Mouse (Mus musculus): ENCODE data around the gene Cpne2. TPM values are rescaled to one million over a fixed set of nuclear protein-coding genes. Genes with fewer than 3 reads are reported as not detected.
A peak's percentile ranks its signal among the peaks of the same experiment; 100 is the strongest.

The Cpne2 gene
- polyA plus RNA-seq, 1 experiment from 2014 or later = 9.2 TPM

DNA sequence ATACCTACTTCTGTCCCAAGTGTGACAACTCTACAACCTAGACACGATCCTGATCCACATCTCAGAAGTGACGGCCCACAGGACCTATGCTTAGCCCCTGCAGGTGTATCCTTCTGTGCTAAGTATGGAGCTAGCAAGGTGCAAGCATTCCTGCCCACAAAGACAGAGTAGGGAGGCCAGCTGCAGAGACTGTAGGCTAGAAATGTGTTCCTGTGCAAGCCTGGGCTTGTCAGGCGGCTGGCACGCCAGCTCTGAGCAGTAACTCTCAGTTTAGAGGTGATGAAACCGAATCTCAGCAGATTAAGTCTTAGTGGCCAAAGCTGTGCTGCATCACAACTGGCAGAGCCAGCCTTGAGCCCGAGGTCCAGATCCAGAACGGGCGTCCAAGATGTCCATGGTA lies 35.3 kb downstream of the Cpne2 start:
- no peak for ATAC-seq
- Histone ChIP-seq H3K27ac (ENCODE audit: low read length) (no peak overlapping the region), H3K4me1 (ENCODE audit: insufficient read depth, low read depth, low read length) (no peaks in the 10 kb centered on the region)

DNA sequence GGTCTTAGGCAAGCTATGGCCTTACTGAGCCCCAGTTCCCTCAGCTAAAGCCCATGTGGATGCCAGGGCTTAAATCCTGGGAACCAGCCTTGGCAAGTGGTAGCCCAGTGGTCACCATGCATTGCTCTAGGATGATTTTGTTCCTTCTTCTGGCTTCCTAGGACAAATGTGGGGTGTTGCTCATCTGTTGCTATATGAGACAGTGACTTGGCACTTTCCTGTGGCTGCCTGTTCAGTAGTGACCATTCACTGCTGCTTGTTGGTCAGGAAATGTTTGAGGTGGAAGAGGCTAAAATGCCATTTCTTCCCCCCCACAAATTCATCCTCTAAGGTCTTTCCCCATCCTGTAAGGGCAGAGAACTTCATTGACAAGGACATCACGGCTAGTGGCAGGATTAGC lies 36.6 kb downstream of the Cpne2 start:
- H3K27ac ChIP-seq (ENCODE audit: low read length) = no peak overlapping the region
- H3K9me3 ChIP-seq (ENCODE audit: low read length) = no peaks in the 10 kb centered on the region
- peaks cover 12% of the 10 kb centered on the region; the same call in 1 of the 2 replicates for H3K36me3 ChIP-seq (ENCODE audit: insufficient read depth, low read length)
- H3K9ac ChIP-seq (replicated peaks; ENCODE audit: low read depth) = no peak overlapping the region
- no peak for ATAC-seq
- no peak for TF ChIP-seq CTCF (IDR thresholded peaks at IDR 0.05)
- WGBS = 80% methylated on average over 1 of the region's 1 CpGs
- no peak for DNase-seq (ENCODE audit: low spot score)
- no peaks in the 10 kb centered on the region for H3K4me1 ChIP-seq (ENCODE audit: insufficient read depth, low read depth, low read length)
- H3K27me3 ChIP-seq (replicated peaks; ENCODE audit: insufficient read depth, low read length) = no peaks in the 10 kb centered on the region
- no peak overlapping the region for H3K4me3 ChIP-seq (ENCODE audit: low read depth, low read length)
- H3K4me2 ChIP-seq (replicated peaks; ENCODE audit: low read depth, low read length) = no peak overlapping the region

More for the DNA sequence above, 35.3 kb downstream of the Cpne2 start:
- no peak overlapping the region for H3K9ac ChIP-seq (replicated peaks; ENCODE audit: low read depth)
- H3K9me3 ChIP-seq (ENCODE audit: low read length) = no peaks in the 10 kb centered on the region
- 86% methylated on average over 8 of the region's 8 CpGs for WGBS
- no peaks in the 10 kb centered on the region for H3K36me3 ChIP-seq (ENCODE audit: insufficient read depth, low read length)
- H3K4me2 ChIP-seq (replicated peaks; ENCODE audit: low read depth, low read length) = no peak overlapping the region
- H3K27me3 ChIP-seq (replicated peaks; ENCODE audit: insufficient read depth, low read length) = no peaks in the 10 kb centered on the region
- no peak for DNase-seq (ENCODE audit: low spot score)
- TF ChIP-seq CTCF (IDR thresholded peaks at IDR 0.05) = no peak
- TF ChIP-seq EP300 (IDR thresholded peaks at IDR 0.05) = no peak
- no peak overlapping the region for H3K4me3 ChIP-seq (ENCODE audit: low read depth, low read length)

DNA sequence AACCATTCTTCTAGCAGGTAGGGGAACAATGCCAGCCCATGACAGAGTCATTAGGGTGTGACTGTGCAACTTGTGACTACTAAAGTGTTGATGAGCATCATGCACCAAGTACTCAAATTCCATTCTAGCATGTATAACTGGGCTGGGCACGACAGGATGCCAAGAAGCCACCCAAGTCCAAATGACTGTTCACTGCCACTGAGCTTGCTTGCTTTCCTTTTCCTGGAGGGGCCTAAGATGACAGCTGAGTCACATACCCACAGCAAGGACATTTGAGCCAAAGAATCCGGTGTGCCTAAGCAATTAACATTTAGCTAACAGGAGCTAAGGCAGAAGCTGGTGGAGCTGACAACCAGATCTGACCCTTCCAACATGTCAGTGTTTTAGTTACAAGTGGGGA lies 39.1 kb downstream of the Cpne2 start:
- no peaks in the 10 kb centered on the region for H3K4me1 ChIP-seq (ENCODE audit: insufficient read depth, low read depth, low read length)
- no peak overlapping the region for H3K4me3 ChIP-seq (ENCODE audit: low read depth, low read length)
- H3K9me3 ChIP-seq (ENCODE audit: low read length) = no peaks in the 10 kb centered on the region
- no peak overlapping the region for H3K9ac ChIP-seq (replicated peaks; ENCODE audit: low read depth)
- peak; percentile 25 for DNase-seq (ENCODE audit: low spot score)
- H3K27me3 ChIP-seq (replicated peaks; ENCODE audit: insufficient read depth, low read length) = no peaks in the 10 kb centered on the region
- no peak; the same call in 1 of the 2 replicates for ATAC-seq
- no peak overlapping the region for H3K4me2 ChIP-seq (replicated peaks; ENCODE audit: low read depth, low read length)
- H3K27ac ChIP-seq (ENCODE audit: low read length) = no peak overlapping the region
- TF ChIP-seq CTCF (IDR thresholded peaks at IDR 0.05) (no peak), EP300 (IDR thresholded peaks at IDR 0.05) (no peak)
- 59% methylated on average over 2 of the region's 2 CpGs for WGBS
- peaks cover 22% of the 10 kb centered on the region; the same call in 1 of the 2 replicates for H3K36me3 ChIP-seq (ENCODE audit: insufficient read depth, low read length)

DNA sequence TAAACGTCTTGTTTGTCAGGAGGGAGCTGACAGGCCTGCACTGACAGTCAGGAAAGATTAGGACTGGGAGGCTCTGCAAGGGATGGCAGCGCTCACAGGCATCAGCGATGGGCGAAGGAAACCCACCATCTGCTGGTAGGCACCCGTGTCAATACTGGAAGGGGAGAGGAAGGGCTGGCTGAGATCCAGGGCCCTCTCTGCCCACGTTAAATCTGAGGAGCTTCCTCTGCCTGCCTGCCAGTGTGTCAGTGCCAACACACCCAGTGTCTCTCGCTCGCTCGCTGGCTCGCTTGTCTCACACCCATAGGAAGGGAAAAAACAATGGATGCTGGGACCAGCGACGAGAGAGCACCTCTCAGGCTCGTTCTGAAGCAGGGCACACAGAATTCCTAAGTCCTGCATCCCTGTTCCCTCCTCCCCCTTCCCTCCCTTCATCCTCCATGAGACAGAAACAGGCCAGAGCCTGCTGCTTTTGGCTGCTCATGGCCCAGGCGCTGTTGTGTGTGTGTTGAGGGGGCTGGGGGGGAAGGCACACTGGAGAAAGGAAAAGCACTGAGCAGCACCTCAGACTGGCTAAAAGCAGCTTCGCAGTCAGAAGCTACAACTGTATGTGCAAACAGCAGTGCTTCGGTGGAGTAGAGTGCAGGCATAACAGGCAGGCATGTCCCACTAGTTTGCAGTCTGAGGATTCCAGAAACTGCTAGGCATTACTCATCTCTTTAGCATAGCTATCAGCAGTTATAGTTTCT lies 41.5 kb downstream of the Cpne2 start:
- Histone ChIP-seq H3K27ac (ENCODE audit: low read length) (no peak overlapping the region), H3K9ac (replicated peaks; ENCODE audit: low read depth) (no peak overlapping the region), H3K36me3 (ENCODE audit: insufficient read depth, low read length) (peaks cover 30% of the 10 kb centered on the region; the same call in 1 of the 2 replicates), H3K27me3 (replicated peaks; ENCODE audit: insufficient read depth, low read length) (no peaks in the 10 kb centered on the region), H3K4me3 (ENCODE audit: low read depth, low read length) (no peak overlapping the region), H3K4me1 (ENCODE audit: insufficient read depth, low read depth, low read length) (no peaks in the 10 kb centered on the region), H3K4me2 (replicated peaks; ENCODE audit: low read depth, low read length) (no peak overlapping the region), H3K9me3 (ENCODE audit: low read length) (no peaks in the 10 kb centered on the region)
- TF ChIP-seq EP300 (IDR thresholded peaks at IDR 0.05) (no peak), CTCF (IDR thresholded peaks at IDR 0.05) (no peak)
- WGBS = 79% methylated on average over 15 of the region's 16 CpGs
- ATAC-seq (no peak), DNase-seq (ENCODE audit: low spot score) (no peak)

DNA sequence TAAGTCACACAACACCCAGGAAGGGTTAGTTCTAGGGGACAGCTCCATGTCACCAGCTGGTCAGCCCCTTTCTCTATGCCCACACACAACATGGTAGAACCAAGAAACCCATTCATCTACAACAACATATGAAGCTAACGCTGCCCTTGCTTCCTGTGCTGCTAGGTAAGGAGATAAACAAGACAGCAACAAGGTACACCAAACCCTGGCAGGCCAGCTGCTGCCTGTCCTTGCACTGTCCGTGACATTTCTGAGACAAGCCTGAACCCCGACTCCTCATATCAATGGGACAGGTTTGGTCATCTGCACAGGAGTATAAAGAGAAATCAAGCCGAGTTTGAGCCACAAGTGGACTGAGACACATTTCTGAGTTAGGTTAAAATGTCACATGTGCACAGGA lies 42.4 kb downstream of the Cpne2 start:
- DNase-seq (ENCODE audit: low spot score) = no peak
- no peak overlapping the region for H3K4me3 ChIP-seq (ENCODE audit: low read depth, low read length)
- TF ChIP-seq EP300 (IDR thresholded peaks at IDR 0.05) (no peak), CTCF (IDR thresholded peaks at IDR 0.05) (no peak)
- no peaks in the 10 kb centered on the region for H3K4me1 ChIP-seq (ENCODE audit: insufficient read depth, low read depth, low read length)
- no peak overlapping the region for H3K9ac ChIP-seq (replicated peaks; ENCODE audit: low read depth)
- no peak for ATAC-seq
- no peak overlapping the region for H3K4me2 ChIP-seq (replicated peaks; ENCODE audit: low read depth, low read length)
- no peak overlapping the region for H3K27ac ChIP-seq (ENCODE audit: low read length)
- no peaks in the 10 kb centered on the region for H3K9me3 ChIP-seq (ENCODE audit: low read length)
- no peaks in the 10 kb centered on the region for H3K27me3 ChIP-seq (replicated peaks; ENCODE audit: insufficient read depth, low read length)
- 87% methylated on average over 4 of the region's 4 CpGs for WGBS
- H3K36me3 ChIP-seq (ENCODE audit: insufficient read depth, low read length) = peaks cover 30% of the 10 kb centered on the region; the same call in 1 of the 2 replicates

DNA sequence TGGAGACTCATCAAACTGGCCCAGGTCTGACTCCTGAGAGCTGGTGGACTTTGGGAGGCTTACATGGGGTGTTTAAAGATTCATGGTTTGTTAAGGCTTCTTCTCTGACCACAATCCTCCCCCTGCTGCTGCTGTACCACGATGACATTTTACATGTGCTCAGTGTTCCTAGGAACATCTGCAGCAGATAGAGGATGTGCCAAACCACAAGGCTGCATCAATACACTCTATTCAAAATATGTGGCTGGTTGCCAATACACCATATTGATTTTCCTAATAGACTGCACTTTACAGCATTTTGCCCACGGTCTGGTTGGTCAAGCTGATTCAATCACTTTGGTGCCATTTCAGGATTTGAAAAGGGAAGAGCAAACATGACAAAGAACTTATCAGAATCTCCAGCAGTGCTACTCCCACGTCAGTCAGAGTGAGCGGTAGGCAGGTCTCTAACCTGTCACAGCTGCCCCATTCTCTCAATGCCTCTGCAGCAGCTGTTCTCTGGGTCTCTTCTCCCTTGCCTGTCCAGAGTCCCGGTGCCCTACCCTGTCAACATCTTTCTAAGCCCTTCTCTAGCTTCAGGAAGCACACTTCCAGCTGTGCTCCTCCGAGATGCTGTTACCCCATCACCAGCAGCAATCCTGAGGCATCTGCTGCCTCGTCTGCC lies 49.2 kb downstream of the Cpne2 start:
- H3K36me3 ChIP-seq (ENCODE audit: insufficient read depth, low read length) = peaks cover 36% of the 10 kb centered on the region; the same call in 1 of the 2 replicates
- no peak for DNase-seq (ENCODE audit: low spot score)

More for the DNA sequence above, 49.2 kb downstream of the Cpne2 start:
- TF ChIP-seq EP300 (IDR thresholded peaks at IDR 0.05) = no peak
- TF ChIP-seq CTCF (IDR thresholded peaks at IDR 0.05) = no peak
- Histone ChIP-seq H3K9ac (replicated peaks; ENCODE audit: low read depth) (no peak overlapping the region), H3K27me3 (replicated peaks; ENCODE audit: insufficient read depth, low read length) (no peaks in the 10 kb centered on the region), H3K9me3 (ENCODE audit: low read length) (no peaks in the 10 kb centered on the region), H3K4me3 (ENCODE audit: low read depth, low read length) (no peak overlapping the region), H3K27ac (ENCODE audit: low read length) (no peak overlapping the region), H3K4me2 (replicated peaks; ENCODE audit: low read depth, low read length) (no peak overlapping the region), H3K4me1 (ENCODE audit: insufficient read depth, low read depth, low read length) (no peaks in the 10 kb centered on the region)
- 85% methylated on average over 7 of the region's 7 CpGs for WGBS
- ATAC-seq = no peak

Data from lung, postnatal 0 days (tissue).